Mouse (Mus musculus) limb, embryonic 10.5 days (tissue): ENCODE results near the gene Rbbp4. TPM values are rescaled to one million over a fixed set of nuclear protein-coding genes. Genes with fewer than 3 reads are reported as not detected.

Source experiments
- DNase-seq: peaks from one replicate; pipeline ENCODE4 v3.0.0-alpha.2; 2017; ENCODE audit warnings: low spot score
- H3K27ac ChIP-seq: fragments of 300-500 bp; sonication (generic); 2 replicates; pipeline ENCODE4 v1.5.1; 2016; ENCODE audit warnings: mild to moderate bottlenecking
- H3K27me3 ChIP-seq: fragments of 300-500 bp; sonication (generic); 2 replicates; pipeline ENCODE4 v1.6.1; 2016; ENCODE audit warnings: low read depth, mild to moderate bottlenecking; ENCODE audit not compliant: poor library complexity, severe bottlenecking
- H3K36me3 ChIP-seq: fragments of 300-500 bp; sonication (generic); 2 replicates; pipeline ENCODE4 v1.6.1; 2016; ENCODE audit warnings: mild to moderate bottlenecking, moderate library complexity
- H3K4me1 ChIP-seq: fragments of 300-500 bp; sonication (generic); 2 replicates; pipeline ENCODE4 v1.6.1; 2016
- H3K4me3 ChIP-seq: fragments of 300-500 bp; sonication (generic); 2 replicates; pipeline ENCODE4 v1.5.1; 2016; ENCODE audit warnings: mild to moderate bottlenecking, moderate library complexity
- H3K9me3 ChIP-seq: fragments of 300-500 bp; sonication (generic); replicated peaks from 2 replicates; pipeline ENCODE4 v1.6.1; 2016; ENCODE audit warnings: mild to moderate bottlenecking
- WGBS: fragments of 180-500 bp; shearing (Covaris S2); methylation state at CpG from one replicate; pipeline ENCODE4 v1.1.7; 2016; 5-methylcytosine and 5-hydroxymethylcytosine counted together
- polyA plus RNA-seq: library from polyadenylated mRNA; unstranded; fragments of >200 nt; fragmentation: Nextera tagmentation; extraction: Ambion mirVana; gene quantifications from 2 replicates; pipeline ENCODE4 v1.2.1, GENCODE M21; 2016

Gene Rbbp4
- polyA plus RNA-seq, 1 experiment from 2014 or later = 589 TPM

DNA sequence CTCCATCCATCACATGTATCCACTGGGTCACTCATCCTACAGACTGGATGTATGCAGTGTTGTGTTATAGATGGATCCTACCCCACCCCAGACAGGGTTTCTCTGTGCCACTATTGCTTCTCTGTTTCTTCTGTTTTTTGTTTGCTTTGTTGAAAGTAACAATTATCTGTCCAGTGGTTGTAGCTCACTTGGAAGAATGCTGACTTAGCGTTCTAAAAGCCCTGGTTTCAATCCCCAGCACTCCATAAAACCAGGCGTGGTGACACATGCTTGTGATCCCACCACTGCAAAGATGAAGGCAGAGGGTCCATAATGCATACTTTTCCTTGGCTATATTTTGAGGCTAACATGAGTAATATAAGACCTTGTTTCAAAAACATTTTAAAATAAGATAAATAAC, 7.5 kb upstream of the Rbbp4 start:
- Histone ChIP-seq H3K4me3 (no peak overlapping the region), H3K4me1 (no peaks in the 10 kb centered on the region), H3K27me3 (no peaks in the 10 kb centered on the region), H3K36me3 (peaks cover 60% of the 10 kb centered on the region), H3K9me3 (no peaks in the 10 kb centered on the region), H3K27ac (no peak overlapping the region)
- 70% methylated on average over 2 of the region's 2 CpGs for WGBS
- no peak for DNase-seq

DNA sequence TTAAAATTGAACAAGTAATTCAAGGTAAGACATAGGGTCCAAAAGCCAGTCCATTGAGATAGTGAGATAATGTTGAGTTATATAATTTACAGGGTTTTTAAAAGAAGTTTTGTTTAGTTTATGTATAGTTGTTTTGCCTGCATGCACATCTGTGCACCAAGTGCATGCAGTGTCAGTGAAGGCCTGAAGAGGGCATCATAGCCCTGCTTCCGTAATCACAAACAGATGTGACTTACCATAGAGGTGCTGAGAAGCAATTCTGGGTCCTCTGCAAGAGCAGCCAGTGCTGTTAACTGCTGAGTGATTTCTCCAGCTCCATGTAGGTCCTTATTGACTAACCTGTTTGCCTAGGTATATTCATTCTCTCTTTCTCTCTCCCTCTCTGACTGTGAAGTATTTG, 6.7 kb upstream of the Rbbp4 start:
- Histone ChIP-seq H3K27ac (no peak overlapping the region), H3K4me1 (no peaks in the 10 kb centered on the region), H3K9me3 (no peaks in the 10 kb centered on the region), H3K4me3 (no peak overlapping the region), H3K36me3 (peaks cover 56% of the 10 kb centered on the region), H3K27me3 (no peaks in the 10 kb centered on the region)
- DNase-seq = no peak
- WGBS = 100% methylated on average over 1 of the region's 1 CpGs

DNA sequence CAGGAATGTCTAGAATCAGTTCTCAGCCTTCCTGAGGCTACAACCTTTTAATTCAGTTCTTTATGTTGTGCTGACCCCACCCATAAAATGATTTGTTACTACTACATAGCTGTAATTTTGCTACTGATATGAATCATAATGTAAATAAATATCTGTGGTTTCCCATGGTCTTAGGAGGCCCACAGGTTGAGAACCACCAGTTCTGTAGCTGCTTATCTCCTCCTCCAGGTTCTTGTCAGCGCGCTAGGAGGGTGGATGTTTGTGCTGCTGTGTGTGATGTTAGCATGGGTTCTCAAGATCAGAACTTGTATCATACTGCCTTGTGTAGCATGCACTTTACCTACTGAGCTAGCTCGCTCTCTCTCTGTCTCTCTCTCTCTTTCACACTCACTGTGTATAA, 4.6 kb upstream of the Rbbp4 start:
- 96% methylated on average over 3 of the region's 3 CpGs for WGBS
- no peak for DNase-seq
- H3K4me3 ChIP-seq = no peak overlapping the region

DNA sequence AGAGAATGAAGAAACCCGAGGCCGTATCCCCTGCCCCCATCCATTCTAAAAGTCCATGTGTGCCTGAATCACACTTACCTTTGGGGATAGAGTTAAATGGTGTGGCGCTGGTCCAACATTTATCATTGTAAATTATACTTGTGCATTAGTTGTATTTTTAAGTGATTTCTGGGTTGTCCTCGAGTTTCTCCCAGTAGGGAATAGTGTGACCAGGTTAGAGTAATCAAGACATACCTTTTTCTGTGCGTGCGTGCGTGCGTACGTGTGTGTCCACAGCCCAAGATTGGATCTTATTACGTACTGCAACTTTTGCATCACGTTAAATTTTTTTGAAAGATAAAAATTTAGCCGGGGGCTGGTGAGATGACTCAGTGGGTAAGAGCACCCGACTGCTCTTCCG, 1.1 kb upstream of the Rbbp4 start:
- 55% methylated on average over 14 of the region's 14 CpGs for WGBS
- DNase-seq = no peak
- Histone ChIP-seq H3K27me3 (no peaks in the 10 kb centered on the region), H3K4me1 (peaks cover 24% of the 10 kb centered on the region), H3K27ac (peak overlapping the region; percentile 99), H3K36me3 (peaks cover 34% of the 10 kb centered on the region), H3K9me3 (no peaks in the 10 kb centered on the region), H3K4me3 (peak overlapping the region; percentile 78)

More for the DNA sequence above, 4.6 kb upstream of the Rbbp4 start:
- peaks cover 39% of the 10 kb centered on the region for H3K36me3 ChIP-seq
- H3K27ac ChIP-seq = no peak overlapping the region
- H3K4me1 ChIP-seq = no peaks in the 10 kb centered on the region
- H3K27me3 ChIP-seq = no peaks in the 10 kb centered on the region
- no peaks in the 10 kb centered on the region for H3K9me3 ChIP-seq

DNA sequence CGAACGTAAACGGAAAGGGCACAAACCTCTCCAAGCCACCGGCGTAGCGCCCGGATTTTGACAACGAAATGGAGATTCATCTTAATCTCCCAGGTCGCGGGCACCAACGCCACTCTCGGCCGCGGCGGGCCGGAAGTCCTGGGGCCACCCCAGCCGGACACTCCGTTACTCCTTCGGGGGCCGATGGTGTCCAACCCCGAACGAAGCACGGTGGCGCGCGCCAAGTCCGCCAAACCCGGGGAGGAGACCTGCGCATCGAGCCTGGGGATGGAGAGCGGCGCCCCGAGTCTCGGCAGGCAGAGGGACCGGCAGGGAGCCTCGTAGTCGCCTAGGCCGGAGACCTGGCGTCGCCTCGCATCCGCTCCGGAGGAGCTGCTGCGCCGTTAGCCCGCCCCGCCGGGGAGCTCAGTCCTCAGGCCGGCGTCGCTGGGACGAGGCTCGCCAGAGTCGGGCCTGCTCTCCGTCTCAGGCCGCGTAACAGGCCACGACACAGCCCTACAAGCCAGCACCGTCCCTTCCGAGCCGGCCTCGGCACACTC, 424 bp downstream of the Rbbp4 start:
- peak overlapping the region; percentile 99 for H3K27ac ChIP-seq
- peak overlapping the region; percentile 78 for H3K4me3 ChIP-seq
- peak; percentile 84 for DNase-seq
- H3K36me3 ChIP-seq = peaks cover 46% of the 10 kb centered on the region
- H3K4me1 ChIP-seq = peaks cover 29% of the 10 kb centered on the region
- under 1% methylated on average over 62 of the region's 62 CpGs for WGBS
- no peaks in the 10 kb centered on the region for H3K27me3 ChIP-seq
- H3K9me3 ChIP-seq = no peaks in the 10 kb centered on the region

DNA sequence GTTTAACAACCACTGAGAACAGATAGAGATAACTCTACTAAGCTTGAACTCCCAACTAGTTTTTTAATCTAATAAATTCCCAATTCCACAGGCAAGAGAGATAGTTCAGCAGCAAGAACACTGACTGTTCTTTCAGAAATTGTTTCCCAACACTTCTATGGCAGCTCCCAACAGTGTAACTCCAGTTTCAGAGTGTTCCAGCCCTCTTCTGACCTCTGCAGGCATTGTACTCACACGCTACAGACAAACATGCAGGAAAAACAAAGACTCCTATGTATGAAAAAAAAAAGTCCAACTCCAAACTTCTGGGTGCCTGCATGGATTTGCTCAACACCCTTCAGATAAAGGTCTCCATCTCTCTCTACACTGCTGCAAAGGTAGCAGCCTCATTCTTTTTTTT, 2.3 kb downstream of the Rbbp4 start:
- Histone ChIP-seq H3K4me1 (peaks cover 29% of the 10 kb centered on the region), H3K27ac (no peak overlapping the region), H3K9me3 (no peaks in the 10 kb centered on the region), H3K36me3 (peaks cover 65% of the 10 kb centered on the region), H3K27me3 (no peaks in the 10 kb centered on the region), H3K4me3 (peak overlapping the region; percentile 78)
- 77% methylated on average over 1 of the region's 1 CpGs for WGBS
- DNase-seq = no peak

DNA sequence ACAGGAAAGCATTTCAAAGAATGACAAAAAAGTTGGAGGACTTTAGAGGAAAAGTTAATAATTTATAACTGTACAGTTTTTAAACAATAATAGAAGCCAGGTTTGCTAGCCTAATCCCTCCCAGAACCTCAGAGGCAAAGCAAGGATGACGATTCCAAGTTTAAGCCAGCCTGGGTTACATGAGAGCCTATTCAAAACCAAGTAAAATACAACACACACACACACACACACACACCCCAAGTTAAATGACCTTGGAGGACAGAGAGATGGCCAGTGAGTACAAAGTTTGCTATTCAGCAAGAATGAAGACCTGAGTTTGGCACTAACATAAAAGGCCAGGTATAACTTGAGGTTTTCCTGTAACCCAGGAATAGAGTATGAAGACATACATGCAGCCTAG, 9.0 kb downstream of the Rbbp4 start:
- Histone ChIP-seq H3K27me3 (no peaks in the 10 kb centered on the region), H3K4me3 (no peak overlapping the region), H3K4me1 (peaks cover 4% of the 10 kb centered on the region; the same call in 1 of the 2 replicates), H3K36me3 (peaks cover 100% of the 10 kb centered on the region), H3K9me3 (no peaks in the 10 kb centered on the region), H3K27ac (no peak overlapping the region)
- WGBS = 91% methylated on average over 1 of the region's 1 CpGs
- DNase-seq = no peak

DNA sequence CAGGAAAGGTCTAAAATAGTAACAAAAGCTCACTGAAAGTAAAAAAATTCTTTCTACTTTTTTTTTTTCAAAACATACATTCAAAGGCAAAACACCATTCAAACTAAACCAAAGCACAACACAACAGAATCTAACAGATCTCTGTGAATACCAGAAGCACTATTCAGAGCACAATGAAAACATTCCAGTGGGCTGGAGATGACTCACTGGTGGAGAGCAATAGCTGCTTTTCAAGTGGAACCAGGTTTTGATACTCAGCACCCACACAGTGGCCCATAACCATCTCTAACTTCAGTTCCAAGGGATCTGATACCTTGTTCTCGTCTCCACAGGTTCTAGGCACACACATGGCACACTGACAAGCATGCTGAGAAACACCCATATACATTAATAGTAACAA, 10.4 kb downstream of the Rbbp4 start:
- no peaks in the 10 kb centered on the region for H3K27me3 ChIP-seq
- H3K9me3 ChIP-seq = no peaks in the 10 kb centered on the region
- no peak overlapping the region for H3K4me3 ChIP-seq
- no peak overlapping the region for H3K27ac ChIP-seq
- WGBS = 90% methylated on average over 1 of the region's 1 CpGs
- no peaks in the 10 kb centered on the region for H3K4me1 ChIP-seq
- peaks cover 100% of the 10 kb centered on the region for H3K36me3 ChIP-seq
- DNase-seq = no peak

DNA sequence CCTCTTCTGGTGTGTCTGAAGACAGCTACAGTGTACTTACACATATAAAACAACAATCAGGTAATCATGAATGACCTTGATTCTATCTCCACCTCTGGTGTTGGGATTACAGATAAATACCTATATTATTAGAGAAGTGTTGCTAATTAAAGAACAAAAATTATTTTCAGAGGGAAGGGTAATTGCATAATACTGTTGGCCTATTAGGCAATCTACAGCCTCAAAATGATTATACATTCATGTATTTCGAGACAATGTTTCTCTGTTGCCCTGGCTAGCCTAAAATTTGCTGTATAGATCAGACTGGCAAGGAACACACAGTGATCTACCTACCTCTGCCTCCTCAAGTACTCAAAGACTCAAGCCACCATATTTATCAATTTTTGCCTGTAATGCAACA, 11.7 kb downstream of the Rbbp4 start:
- Histone ChIP-seq H3K36me3 (peaks cover 99% of the 10 kb centered on the region), H3K4me3 (no peak overlapping the region), H3K27me3 (no peaks in the 10 kb centered on the region), H3K9me3 (no peaks in the 10 kb centered on the region), H3K4me1 (no peaks in the 10 kb centered on the region), H3K27ac (no peak overlapping the region)
- WGBS = 93% methylated on average over 1 of the region's 1 CpGs
- DNase-seq = no peak

DNA sequence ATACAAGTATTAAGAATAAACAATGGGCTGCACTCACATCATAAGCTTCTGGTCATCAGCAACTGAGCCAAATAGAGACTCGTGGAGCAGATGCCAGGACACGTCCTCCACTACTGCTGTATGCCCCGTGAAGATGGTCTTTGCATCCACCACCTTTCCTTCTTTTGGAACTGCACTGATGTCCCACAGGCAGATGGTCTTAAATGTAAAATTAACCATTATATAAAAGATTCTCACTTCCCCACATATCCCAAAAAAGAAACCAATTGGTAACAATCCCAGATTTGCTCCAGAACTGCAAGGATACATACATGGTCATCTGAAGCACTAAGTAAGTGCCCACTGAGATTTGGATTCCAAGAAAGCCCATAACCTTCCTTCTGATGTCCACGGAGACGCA, 13.1 kb downstream of the Rbbp4 start:
- no peaks in the 10 kb centered on the region for H3K27me3 ChIP-seq
- peaks cover 99% of the 10 kb centered on the region for H3K36me3 ChIP-seq
- H3K4me3 ChIP-seq = no peak overlapping the region
- no peaks in the 10 kb centered on the region for H3K9me3 ChIP-seq
- WGBS = 95% methylated on average over 5 of the region's 5 CpGs
- no peak overlapping the region for H3K27ac ChIP-seq
- H3K4me1 ChIP-seq = no peaks in the 10 kb centered on the region
- no peak for DNase-seq

DNA sequence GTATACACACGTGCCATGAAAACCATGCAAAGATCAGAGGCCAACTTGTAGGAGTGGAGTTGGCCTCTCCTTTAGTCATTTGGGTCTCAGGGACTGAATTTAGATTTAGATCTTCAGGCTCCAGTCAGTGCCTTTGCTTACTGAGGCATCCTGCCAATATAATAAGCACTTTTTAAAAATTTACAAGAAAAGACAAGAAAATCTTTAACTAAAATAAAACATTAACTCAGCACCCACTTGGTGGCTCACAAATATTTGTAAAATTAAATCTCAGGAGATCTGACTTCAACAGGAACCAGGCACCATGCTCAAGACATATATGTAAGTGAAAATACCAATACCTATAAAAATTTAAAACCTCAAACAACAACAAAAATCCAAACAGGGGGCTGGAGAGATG, 14.3 kb downstream of the Rbbp4 start:
- no peak overlapping the region for H3K4me3 ChIP-seq
- WGBS = 98% methylated on average over 1 of the region's 1 CpGs
- no peaks in the 10 kb centered on the region for H3K27me3 ChIP-seq
- no peaks in the 10 kb centered on the region for H3K9me3 ChIP-seq
- no peaks in the 10 kb centered on the region for H3K4me1 ChIP-seq
- H3K27ac ChIP-seq = no peak overlapping the region
- peaks cover 99% of the 10 kb centered on the region for H3K36me3 ChIP-seq
- no peak for DNase-seq

DNA sequence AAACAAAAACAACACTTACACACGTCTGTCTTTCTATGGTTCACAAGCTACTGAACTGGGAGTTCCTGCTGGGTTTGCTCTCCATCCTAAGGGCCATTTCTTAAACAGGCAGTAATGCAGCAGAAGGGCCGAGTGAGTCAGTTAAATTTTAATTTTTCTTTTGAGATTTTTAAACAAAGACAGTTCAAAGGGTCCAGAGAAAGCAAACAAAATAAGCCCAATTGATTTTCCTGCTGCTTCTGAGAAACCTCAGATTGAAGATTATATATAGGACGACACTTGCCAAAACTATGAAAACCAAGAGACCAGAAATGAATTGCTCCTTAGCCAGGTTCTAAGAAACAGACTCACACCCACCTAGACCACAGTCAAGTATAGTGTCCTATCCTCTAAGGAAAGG, 21.3 kb downstream of the Rbbp4 start:
- Histone ChIP-seq H3K4me1 (no peaks in the 10 kb centered on the region), H3K27me3 (no peaks in the 10 kb centered on the region), H3K27ac (no peak overlapping the region), H3K9me3 (no peaks in the 10 kb centered on the region), H3K4me3 (no peak overlapping the region), H3K36me3 (peaks cover 100% of the 10 kb centered on the region)
- 93% methylated on average over 3 of the region's 3 CpGs for WGBS
- DNase-seq = no peak

DNA sequence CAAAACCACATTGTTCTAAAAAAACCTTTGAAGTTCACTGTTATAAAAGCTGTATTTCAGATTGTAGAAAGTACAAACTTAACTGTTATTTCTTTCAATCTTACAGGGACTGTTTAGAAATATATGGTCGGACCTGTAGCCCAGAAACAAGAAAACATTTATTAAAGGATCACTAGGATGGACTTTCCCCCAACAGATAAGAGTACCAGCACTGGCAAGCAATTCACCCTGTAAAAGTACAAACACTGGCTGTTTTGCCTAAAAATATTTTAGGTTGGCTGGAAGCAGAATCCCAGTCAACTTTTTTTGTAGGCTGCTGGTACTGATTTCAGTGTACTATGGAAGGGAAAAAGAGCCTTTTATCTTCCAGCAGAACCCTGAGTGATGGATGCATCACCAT, 27.2 kb downstream of the Rbbp4 start:
- Histone ChIP-seq H3K4me3 (no peak overlapping the region), H3K4me1 (no peaks in the 10 kb centered on the region), H3K9me3 (no peaks in the 10 kb centered on the region), H3K27ac (no peak overlapping the region), H3K36me3 (peaks cover 80% of the 10 kb centered on the region), H3K27me3 (no peaks in the 10 kb centered on the region)
- no peak for DNase-seq
- 92% methylated on average over 1 of the region's 1 CpGs for WGBS

DNA sequence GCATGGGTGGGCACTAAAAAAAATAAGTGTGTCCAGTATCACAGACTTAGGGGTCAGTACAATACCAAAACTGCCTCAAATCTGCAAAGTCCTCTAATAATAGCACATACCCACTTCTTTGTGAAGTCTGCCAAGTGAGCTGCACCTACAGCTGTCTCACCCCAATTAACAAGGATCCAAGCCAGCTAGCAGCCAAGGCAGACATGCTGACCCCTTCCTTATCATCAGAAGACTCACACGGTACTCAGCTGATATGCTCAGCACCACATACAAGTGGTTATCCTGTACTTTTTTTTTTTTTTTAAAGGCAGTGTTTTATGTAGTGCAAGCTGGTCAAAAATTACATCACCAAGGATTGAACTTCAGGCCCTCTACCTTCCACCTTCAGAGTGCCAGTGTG, 30.9 kb downstream of the Rbbp4 start:
- WGBS = 83% methylated on average over 1 of the region's 1 CpGs

More for the DNA sequence above, 30.9 kb downstream of the Rbbp4 start:
- Histone ChIP-seq H3K27ac (no peak overlapping the region), H3K4me1 (peaks cover 3% of the 10 kb centered on the region), H3K4me3 (no peak overlapping the region), H3K27me3 (no peaks in the 10 kb centered on the region), H3K36me3 (peaks cover 43% of the 10 kb centered on the region), H3K9me3 (no peaks in the 10 kb centered on the region)
- DNase-seq = no peak
